Mouse (Mus musculus) ES-E14 (cell line): ENCODE measurements around the gene Kank1. TPM values are rescaled to one million over a fixed set of nuclear protein-coding genes. Genes with fewer than 3 reads are reported as not detected.

Experiments
- DNase-seq: peaks from one replicate; pipeline ENCODE4 v3.0.0-alpha.2; 2013; ENCODE audit warnings: low read depth, low spot score
- H3K27ac ChIP-seq: 2 replicates; pipeline ENCODE4 v1.5.1; 2012; ENCODE audit warnings: low read depth, mild to moderate bottlenecking, low read length, moderate library complexity, mixed read lengths; ENCODE audit not compliant: poor library complexity, insufficient read depth, severe bottlenecking
- H3K36me3 ChIP-seq: 2 replicates; pipeline ENCODE4 v1.6.1; 2012; ENCODE audit warnings: mild to moderate bottlenecking, low read length, moderate library complexity, mixed read lengths; ENCODE audit not compliant: control insufficient read depth, poor library complexity, insufficient read depth, severe bottlenecking
- H3K4me1 ChIP-seq, 2 experiments: fragments of 150-350 bp in 1 of 2; sonication (generic) in 1 of 2; 2 replicates each; pipeline ENCODE4 v1.6.1; 2012; ENCODE audit warnings: low read length in 2 of 2, mild to moderate bottlenecking in 1 of 2, mixed read lengths in 1 of 2; ENCODE audit not compliant: control insufficient read depth in 2 of 2, insufficient read depth in 2 of 2, poor library complexity in 1 of 2
- H3K4me3 ChIP-seq, 2 experiments: fragments of 150-350 bp in 1 of 2; sonication (generic) in 1 of 2; 2 replicates each; pipeline ENCODE4 v1.5.1; 2012; ENCODE audit warnings: low read length in 2 of 2, low read depth in 1 of 2, mild to moderate bottlenecking in 1 of 2, mixed read lengths in 1 of 2; ENCODE audit not compliant: insufficient read depth in 1 of 2, poor library complexity in 1 of 2, severe bottlenecking in 1 of 2
- H3K9ac ChIP-seq: 2 replicates; pipeline ENCODE4 v1.6.1; 2012; ENCODE audit warnings: low read depth, mild to moderate bottlenecking, low read length, mixed read lengths; ENCODE audit not compliant: poor library complexity, insufficient read depth, severe bottlenecking
- H3K9me3 ChIP-seq: fragments of 150-350 bp; sonication (generic); 2 replicates; pipeline ENCODE4 v1.6.1; 2012; ENCODE audit warnings: low read depth, mild to moderate bottlenecking, low read length; ENCODE audit not compliant: control insufficient read depth, insufficient read depth
- CHD2 ChIP-seq: IDR thresholded peaks from 2 replicates; pipeline ENCODE4 v1.6.1; 2014; ENCODE audit warnings: mild to moderate bottlenecking, low read depth, low read length, inconsistent platforms
- HCFC1 ChIP-seq: IDR thresholded peaks from 2 replicates; pipeline ENCODE4 v1.6.1; 2012; ENCODE audit warnings: low read length, inconsistent platforms, borderline replicate concordance; ENCODE audit not compliant: insufficient read depth
- MAFK ChIP-seq: IDR thresholded peaks from 2 replicates; pipeline ENCODE4 v1.6.1; 2014; ENCODE audit warnings: mild to moderate bottlenecking, low read depth, low read length, inconsistent platforms; ENCODE audit not compliant: insufficient read depth
- ZC3H11A ChIP-seq: IDR thresholded peaks from 2 replicates; pipeline ENCODE4 v1.6.1; 2012; ENCODE audit warnings: low read depth, mild to moderate bottlenecking, inconsistent platforms, low read length, borderline replicate concordance
- ZNF384 ChIP-seq: IDR thresholded peaks from 2 replicates; pipeline ENCODE4 v1.6.1; 2012; ENCODE audit warnings: low read depth, low read length, inconsistent platforms
- in situ Hi-C, 2 experiments: fragments of 600-800 bp; cut with MboI; formaldehyde crosslinking; loops; one replicate each; pipeline ENCODE4 v1.15.1; 2025; ENCODE audit warnings: low sequenced_read_pairs in 2 of 2, inconsistent platforms in 1 of 2; ENCODE audit not compliant: unreplicated experiment in 2 of 2
- total RNA-seq: library from RNA; depleted of rRNA; stranded (reverse); fragments of 300-350 nt; gene quantifications from 2 replicates; pipeline ENCODE4 v1.2.3, GENCODE M21; 2012

Gene Kank1
- total RNA-seq, 1 experiment, result 9.8 TPM

- no peak overlapping the region for H3K27ac ChIP-seq
- no peak overlapping the region for H3K9ac ChIP-seq
- TF ChIP-seq ZNF384 (no peak), HCFC1 (no peak), MAFK (no peak), ZC3H11A (no peak), CHD2 (no peak)
- no peaks in the 10 kb centered on the region for H3K9me3 ChIP-seq
- no peaks in the 10 kb centered on the region for H3K4me1 ChIP-seq
- peaks cover 27% of the 10 kb centered on the region; the same call in 1 of the 2 replicates for H3K36me3 ChIP-seq
- DNase-seq, result no peak
- in situ Hi-C loops, result no loop called here
- no peak overlapping the region for H3K4me3 ChIP-seq
Measured at GRCm38 (mm10) chr19:25407887-25408236, 171.1 kb downstream of the Kank1 start.

GRCm38 (mm10) chr19:25409239-25409638 is 172.5 kb downstream of the Kank1 start:
- Histone ChIP-seq H3K27ac (no peak overlapping the region), H3K36me3 (peaks cover 27% of the 10 kb centered on the region; the same call in 1 of the 2 replicates), H3K4me3 (no peak overlapping the region), H3K4me1 (no peaks in the 10 kb centered on the region), H3K9me3 (no peaks in the 10 kb centered on the region), H3K9ac (no peak overlapping the region)
- TF ChIP-seq MAFK, result no peak
- no peak for TF ChIP-seq ZNF384
- TF ChIP-seq CHD2, result no peak
- no peak for TF ChIP-seq ZC3H11A
- in situ Hi-C loops, result no loop called here
- DNase-seq, result no peak

- in situ Hi-C loops, result no loop called here
- no peak overlapping the region for H3K9ac ChIP-seq
- no peak overlapping the region for H3K27ac ChIP-seq
- no peak for DNase-seq
- no peaks in the 10 kb centered on the region for H3K4me1 ChIP-seq
- H3K36me3 ChIP-seq, result peaks cover 27% of the 10 kb centered on the region; the same call in 1 of the 2 replicates
- no peaks in the 10 kb centered on the region for H3K9me3 ChIP-seq
- no peak overlapping the region for H3K4me3 ChIP-seq
- no peak for TF ChIP-seq HCFC1
- TF ChIP-seq CHD2, result no peak
- no peak for TF ChIP-seq ZNF384
- TF ChIP-seq ZC3H11A, result no peak
- TF ChIP-seq MAFK, result no peak
Measured at GRCm38 (mm10) chr19:25411353-25411752, 174.6 kb downstream of the Kank1 start.

GRCm38 (mm10) chr19:25415448-25415847 is 178.7 kb downstream of the Kank1 start:
- no peaks in the 10 kb centered on the region for H3K4me1 ChIP-seq
- peaks cover 14% of the 10 kb centered on the region; the same call in 1 of the 2 replicates for H3K36me3 ChIP-seq
- H3K4me3 ChIP-seq, result no peak overlapping the region
- in situ Hi-C loops, result no loop called here
- no peaks in the 10 kb centered on the region for H3K9me3 ChIP-seq
- no peak for TF ChIP-seq CHD2
- TF ChIP-seq ZNF384, result no peak
- no peak for TF ChIP-seq ZC3H11A
- TF ChIP-seq MAFK, result no peak
- no peak for TF ChIP-seq HCFC1
- no peak overlapping the region for H3K27ac ChIP-seq
- no peak for DNase-seq
- H3K9ac ChIP-seq, result no peak overlapping the region

GRCm38 (mm10) chr19:25417671-25418070 is 180.9 kb downstream of the Kank1 start:
- no peak for DNase-seq
- Histone ChIP-seq H3K9ac (no peak overlapping the region), H3K4me1 (no peaks in the 10 kb centered on the region), H3K36me3 (peaks cover 2% of the 10 kb centered on the region; the same call in 1 of the 2 replicates), H3K9me3 (no peaks in the 10 kb centered on the region), H3K27ac (no peak overlapping the region), H3K4me3 (no peak overlapping the region)
- no peak for TF ChIP-seq ZNF384
- no peak for TF ChIP-seq HCFC1
- TF ChIP-seq MAFK, result no peak
- TF ChIP-seq ZC3H11A, result no peak
- TF ChIP-seq CHD2, result no peak
- in situ Hi-C loops, result no loop called here
